Mouse (Mus musculus): ENCODE data around the gene Fam102a. TPM values are rescaled to one million over a fixed set of nuclear protein-coding genes. Genes with fewer than 3 reads are reported as not detected.

The Fam102a gene
- polyA plus RNA-seq, 1 experiment from 2014 or later = 9.4 TPM

DNA sequence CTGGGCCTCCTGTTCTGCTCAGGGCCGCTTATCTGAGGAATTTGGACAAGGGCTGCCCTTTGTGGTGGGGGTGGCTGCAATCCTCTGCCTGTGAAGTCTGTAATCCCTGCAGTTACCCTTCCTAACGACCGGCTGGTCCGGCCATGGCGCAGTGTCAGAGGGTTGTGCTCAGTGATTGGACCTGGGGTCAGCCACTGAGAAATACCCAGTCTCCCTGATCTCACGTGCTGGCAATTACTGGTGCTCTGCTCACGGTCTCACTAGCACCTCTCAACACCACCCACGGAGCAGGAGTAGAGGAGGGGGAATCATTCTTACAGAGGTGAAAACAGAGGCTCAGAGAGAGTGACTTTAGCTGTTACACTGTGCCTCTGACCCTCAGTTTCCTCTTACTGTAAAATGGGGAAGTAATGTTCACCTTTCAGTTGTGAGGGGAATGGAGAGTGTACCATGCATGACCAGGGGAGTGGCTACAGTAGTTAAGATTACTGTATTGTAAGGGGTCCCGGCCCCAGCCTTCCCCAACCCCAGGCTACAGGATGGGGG, 2.3 kb downstream of the Fam102a start:
- Histone ChIP-seq H3K36me3 (no peaks in the 10 kb centered on the region), H3K4me1 (peaks cover 55% of the 10 kb centered on the region), H3K9me3 (no peaks in the 10 kb centered on the region), H3K27ac (replicated peaks) (0 out of 2 replicates have a peak overlapping the region, but pooled peaks have one; percentile 43), H3K4me3 (peak overlapping the region; percentile 86), H3K27me3 (0 out of 2 replicates have a peak, but pooled peaks cover 4% of the 10 kb centered on the region), H3K9ac (replicated peaks) (peak overlapping the region; percentile 92), H3K4me2 (replicated peaks) (peak overlapping the region; percentile 76)
- 8% methylated on average over 9 of the region's 9 CpGs for WGBS
- ATAC-seq (ENCODE audit: low FRiP score, low read depth) = no peak

DNA sequence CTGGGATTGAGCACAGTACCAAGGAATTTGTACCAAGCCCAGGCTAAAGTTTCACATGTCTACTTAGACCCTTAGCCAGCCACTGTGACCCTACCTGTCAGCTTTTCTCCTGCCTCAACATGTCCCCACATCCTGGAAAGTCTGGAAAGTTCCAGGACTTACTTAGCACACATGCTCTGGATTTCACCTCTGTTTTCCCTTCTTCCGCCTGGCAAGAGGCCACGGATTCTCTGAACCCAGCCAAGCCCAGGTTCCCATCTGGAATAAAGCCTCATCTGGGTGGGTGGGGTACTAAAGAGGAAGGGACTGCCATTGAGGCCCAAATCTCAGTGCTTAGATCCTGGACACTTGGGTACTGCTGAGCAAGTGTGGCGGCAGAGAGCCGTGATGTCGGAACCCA, 2.8 kb downstream of the Fam102a start:
- H3K9ac ChIP-seq (replicated peaks) = peak overlapping the region; percentile 92; the same call in 1 of the 2 replicates
- ATAC-seq (ENCODE audit: low FRiP score, low read depth) = no peak
- peak overlapping the region; percentile 86 for H3K4me3 ChIP-seq
- H3K27me3 ChIP-seq = 0 out of 2 replicates have a peak, but pooled peaks cover 4% of the 10 kb centered on the region
- no peaks in the 10 kb centered on the region for H3K36me3 ChIP-seq
- H3K27ac ChIP-seq (replicated peaks) = no peak overlapping the region
- peak overlapping the region; percentile 76 for H3K4me2 ChIP-seq (replicated peaks)
- 85% methylated on average over 5 of the region's 5 CpGs for WGBS
- H3K4me1 ChIP-seq = peaks cover 55% of the 10 kb centered on the region
- H3K9me3 ChIP-seq = no peaks in the 10 kb centered on the region

- Histone ChIP-seq H3K9me3 (no peaks in the 10 kb centered on the region), H3K27me3 (0 out of 2 replicates have a peak, but pooled peaks cover 3% of the 10 kb centered on the region), H3K4me3 (no peak overlapping the region), H3K9ac (replicated peaks) (no peak overlapping the region), H3K27ac (replicated peaks) (no peak overlapping the region), H3K4me2 (replicated peaks) (peak overlapping the region; percentile 76), H3K4me1 (peaks cover 53% of the 10 kb centered on the region), H3K36me3 (no peaks in the 10 kb centered on the region)
- 69% methylated on average over 4 of the region's 4 CpGs for WGBS
- no peak for ATAC-seq (ENCODE audit: low FRiP score, low read depth)
These were observed 3.3 kb downstream of the Fam102a start for GRCm38 (mm10) chr2:32538461-32538860.

GRCm38 (mm10) chr2:32539452-32539981, 4.4 kb downstream of the Fam102a start:
- no peak overlapping the region for H3K4me3 ChIP-seq
- 84% methylated on average over 14 of the region's 14 CpGs for WGBS
- H3K9ac ChIP-seq (replicated peaks) = no peak overlapping the region
- no peaks in the 10 kb centered on the region for H3K27me3 ChIP-seq
- H3K9me3 ChIP-seq = no peaks in the 10 kb centered on the region
- H3K27ac ChIP-seq (replicated peaks) = no peak overlapping the region
- ATAC-seq (ENCODE audit: low FRiP score, low read depth) = no peak
- no peaks in the 10 kb centered on the region for H3K36me3 ChIP-seq
- H3K4me2 ChIP-seq (replicated peaks) = no peak overlapping the region
- H3K4me1 ChIP-seq = peaks cover 42% of the 10 kb centered on the region

GRCm38 (mm10) chr2:32541333-32541908, 6.3 kb downstream of the Fam102a start:
- no peak overlapping the region for H3K4me3 ChIP-seq
- peaks cover 34% of the 10 kb centered on the region for H3K4me1 ChIP-seq
- WGBS = 95% methylated on average over 2 of the region's 2 CpGs
- H3K27ac ChIP-seq (replicated peaks) = no peak overlapping the region
- ATAC-seq (ENCODE audit: low FRiP score, low read depth) = no peak
- no peaks in the 10 kb centered on the region for H3K9me3 ChIP-seq
- H3K9ac ChIP-seq (replicated peaks) = no peak overlapping the region
- H3K27me3 ChIP-seq = no peaks in the 10 kb centered on the region
- H3K4me2 ChIP-seq (replicated peaks) = no peak overlapping the region
- H3K36me3 ChIP-seq = no peaks in the 10 kb centered on the region

DNA sequence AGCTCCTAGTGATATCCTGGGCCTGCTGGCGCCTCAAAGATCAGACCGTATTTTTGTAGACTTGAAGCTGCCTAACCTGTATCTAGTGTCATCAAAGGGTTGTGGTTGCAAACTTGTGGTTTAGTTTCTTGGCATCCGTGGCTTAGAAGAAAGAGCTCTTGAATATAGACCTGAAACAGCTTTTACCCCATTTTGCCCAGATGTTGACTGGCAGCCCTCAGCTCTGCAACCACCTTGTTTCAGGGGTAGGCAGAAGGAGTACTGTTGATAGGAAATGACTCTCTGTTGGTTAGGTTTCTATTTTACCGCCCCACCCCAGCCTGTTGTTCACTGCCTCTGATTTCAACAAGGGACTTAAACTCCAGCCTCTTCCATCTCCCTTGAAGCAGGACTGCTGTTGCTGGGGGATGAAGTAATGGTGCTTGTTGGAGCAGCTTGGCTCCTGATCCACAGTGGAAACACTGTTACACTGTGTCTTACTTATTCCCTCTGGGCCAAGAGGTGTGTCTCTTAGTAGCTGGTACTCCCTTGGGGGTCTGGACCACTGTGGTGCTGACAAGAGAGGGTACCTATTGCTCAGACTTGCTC, 6.9 kb downstream of the Fam102a start:
- WGBS = 96% methylated on average over 4 of the region's 4 CpGs
- ATAC-seq (ENCODE audit: low FRiP score, low read depth) = no peak
- Histone ChIP-seq H3K9me3 (no peaks in the 10 kb centered on the region), H3K4me3 (no peak overlapping the region), H3K36me3 (no peaks in the 10 kb centered on the region), H3K9ac (replicated peaks) (no peak overlapping the region), H3K27ac (replicated peaks) (no peak overlapping the region), H3K4me2 (replicated peaks) (no peak overlapping the region), H3K4me1 (peaks cover 28% of the 10 kb centered on the region), H3K27me3 (no peaks in the 10 kb centered on the region)

GRCm38 (mm10) chr2:32543031-32543449, 7.9 kb downstream of the Fam102a start:
- Histone ChIP-seq H3K27ac (replicated peaks) (no peak overlapping the region), H3K4me2 (replicated peaks) (no peak overlapping the region), H3K36me3 (no peaks in the 10 kb centered on the region), H3K9ac (replicated peaks) (no peak overlapping the region), H3K27me3 (no peaks in the 10 kb centered on the region), H3K4me1 (peaks cover 18% of the 10 kb centered on the region), H3K4me3 (no peak overlapping the region), H3K9me3 (no peaks in the 10 kb centered on the region)
- ATAC-seq (ENCODE audit: low FRiP score, low read depth) = no peak
- WGBS = 91% methylated on average over 3 of the region's 3 CpGs

DNA sequence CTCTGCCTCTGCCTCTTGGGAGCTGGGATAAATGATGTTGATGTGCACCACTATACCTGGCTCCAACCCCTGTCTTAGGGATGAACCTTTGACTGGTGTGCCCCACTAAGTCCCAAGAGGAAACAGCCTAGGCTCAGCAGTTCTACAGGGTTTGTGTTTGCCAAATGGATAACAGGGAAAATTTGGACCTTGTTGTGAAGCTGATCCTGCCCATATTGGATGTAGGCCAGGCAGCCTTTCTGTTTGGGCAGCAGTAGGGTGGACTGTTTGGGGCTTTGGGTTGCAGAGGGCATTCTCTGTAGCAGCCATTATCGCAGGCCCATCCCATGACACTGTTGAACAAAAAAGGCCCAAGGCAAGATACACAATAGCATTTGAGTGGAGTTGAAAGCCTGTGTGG, 11.8 kb downstream of the Fam102a start:
- no peaks in the 10 kb centered on the region for H3K9me3 ChIP-seq
- H3K27me3 ChIP-seq = no peaks in the 10 kb centered on the region
- no peak for ATAC-seq (ENCODE audit: low FRiP score, low read depth)
- no peak overlapping the region for H3K9ac ChIP-seq (replicated peaks)
- WGBS = 84% methylated on average over 1 of the region's 1 CpGs
- H3K4me1 ChIP-seq = 0 out of 2 replicates have a peak, but pooled peaks cover 3% of the 10 kb centered on the region
- H3K4me3 ChIP-seq = no peak overlapping the region
- H3K36me3 ChIP-seq = no peaks in the 10 kb centered on the region
- H3K27ac ChIP-seq (replicated peaks) = no peak overlapping the region
- H3K4me2 ChIP-seq (replicated peaks) = no peak overlapping the region

- H3K4me1 ChIP-seq = 0 out of 2 replicates have a peak, but pooled peaks cover 3% of the 10 kb centered on the region
- no peaks in the 10 kb centered on the region for H3K36me3 ChIP-seq
- H3K9ac ChIP-seq (replicated peaks) = no peak overlapping the region
- no peak overlapping the region for H3K4me2 ChIP-seq (replicated peaks)
- H3K4me3 ChIP-seq = no peak overlapping the region
- H3K9me3 ChIP-seq = no peaks in the 10 kb centered on the region
- no peaks in the 10 kb centered on the region for H3K27me3 ChIP-seq
- WGBS = 89% methylated on average over 5 of the region's 5 CpGs
- no peak overlapping the region for H3K27ac ChIP-seq (replicated peaks)
- ATAC-seq (ENCODE audit: low FRiP score, low read depth) = no peak
These were observed 12.2 kb downstream of the Fam102a start for GRCm38 (mm10) chr2:32547380-32547779.

DNA sequence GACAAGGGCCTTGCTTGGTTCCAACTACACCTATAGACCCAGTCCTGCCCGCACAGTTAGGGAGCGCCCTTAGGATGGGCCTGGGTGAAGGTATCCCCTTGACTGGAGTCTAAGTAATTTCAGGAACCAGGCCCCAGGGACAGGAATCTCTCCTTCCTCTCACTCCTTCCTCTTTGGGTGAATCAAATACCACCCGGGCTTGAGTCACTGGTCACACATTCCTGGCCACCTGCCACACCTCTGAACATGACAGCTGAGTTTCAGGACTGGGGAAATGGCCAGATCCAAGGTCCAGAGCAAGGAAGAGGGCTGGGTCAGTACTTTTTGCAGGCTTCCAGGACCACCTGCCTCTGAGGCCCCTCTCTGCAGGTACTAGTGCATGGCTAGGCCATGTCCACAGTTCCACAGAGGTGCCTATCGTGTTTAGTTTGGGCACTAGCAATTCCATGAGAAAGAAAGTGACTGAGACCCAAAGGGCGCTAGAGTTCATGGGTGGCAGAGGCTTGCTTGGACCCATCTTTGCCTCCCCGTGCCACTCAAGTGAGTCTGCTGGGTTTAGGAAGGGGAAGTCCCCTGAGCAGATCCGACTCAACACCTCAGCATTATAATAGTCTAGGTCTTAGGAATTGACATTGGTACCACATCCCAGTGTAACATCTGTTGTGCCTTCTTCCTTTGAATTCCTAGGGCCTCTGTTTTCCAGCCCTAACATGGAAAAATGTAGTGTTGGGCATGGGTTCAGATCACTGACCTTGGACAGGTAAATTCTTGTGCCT, 13.0 kb downstream of the Fam102a start:
- Histone ChIP-seq H3K36me3 (no peaks in the 10 kb centered on the region), H3K27me3 (no peaks in the 10 kb centered on the region), H3K27ac (replicated peaks) (no peak overlapping the region), H3K4me2 (replicated peaks) (no peak overlapping the region), H3K4me3 (no peak overlapping the region), H3K9me3 (no peaks in the 10 kb centered on the region), H3K9ac (replicated peaks) (no peak overlapping the region), H3K4me1 (0 out of 2 replicates have a peak, but pooled peaks cover 3% of the 10 kb centered on the region)
- no peak for ATAC-seq (ENCODE audit: low FRiP score, low read depth)
- WGBS = 94% methylated on average over 7 of the region's 7 CpGs

- H3K36me3 ChIP-seq = no peaks in the 10 kb centered on the region
- no peak for ATAC-seq (ENCODE audit: low FRiP score, low read depth)
- H3K27ac ChIP-seq (replicated peaks) = no peak overlapping the region
- no peak overlapping the region for H3K9ac ChIP-seq (replicated peaks)
- no peaks in the 10 kb centered on the region for H3K9me3 ChIP-seq
- no peaks in the 10 kb centered on the region for H3K27me3 ChIP-seq
- 95% methylated on average over 9 of the region's 9 CpGs for WGBS
- H3K4me2 ChIP-seq (replicated peaks) = no peak overlapping the region
- H3K4me1 ChIP-seq = 0 out of 2 replicates have a peak, but pooled peaks cover 3% of the 10 kb centered on the region
- no peak overlapping the region for H3K4me3 ChIP-seq
These were observed 14.0 kb downstream of the Fam102a start for GRCm38 (mm10) chr2:32549171-32549570.

DNA sequence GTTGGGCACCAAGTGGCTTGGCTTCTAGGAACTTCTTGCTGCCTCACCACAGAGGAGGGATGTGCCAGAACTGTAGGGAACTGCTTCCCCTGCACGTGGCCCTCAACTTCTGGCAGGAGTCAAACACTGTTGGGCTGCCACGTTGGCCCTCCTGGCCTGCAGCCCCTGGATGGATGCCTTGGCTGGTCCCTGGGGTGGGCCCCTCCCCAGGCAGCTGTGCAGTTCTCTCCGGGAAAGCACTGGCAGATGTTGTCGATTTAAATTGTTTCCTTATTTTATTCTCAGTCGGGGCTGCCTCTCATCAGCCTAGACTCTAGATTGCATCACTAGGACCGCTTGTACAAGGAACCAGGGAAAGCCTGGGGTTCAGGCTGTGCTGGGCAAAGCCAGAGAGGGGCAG, 14.6 kb downstream of the Fam102a start:
- Histone ChIP-seq H3K27me3 (no peaks in the 10 kb centered on the region), H3K27ac (replicated peaks) (no peak overlapping the region), H3K9me3 (no peaks in the 10 kb centered on the region), H3K4me3 (no peak overlapping the region), H3K9ac (replicated peaks) (no peak overlapping the region), H3K4me2 (replicated peaks) (no peak overlapping the region), H3K36me3 (no peaks in the 10 kb centered on the region), H3K4me1 (0 out of 2 replicates have a peak, but pooled peaks cover 3% of the 10 kb centered on the region)
- ATAC-seq (ENCODE audit: low FRiP score, low read depth) = no peak
- WGBS = 80% methylated on average over 6 of the region's 6 CpGs
